Mouse (Mus musculus) forebrain, embryonic 14.5 days (tissue): Measurements from ENCODE around the gene Oosp1. TPM values are rescaled to one million over a fixed set of nuclear protein-coding genes. Genes with fewer than 3 reads are reported as not detected.

Experiments
- ATAC-seq: fragments of 200-750 bp; cut with Nextera tagmentation; 2 replicates; pipeline ENCODE4 v1.8.0; 2017; ENCODE audit warnings: mild to moderate bottlenecking, moderate library complexity
- DNase-seq: peaks from one replicate; pipeline ENCODE4 v3.0.0-alpha.2; 2015; ENCODE audit warnings: low spot score
- H3K27ac ChIP-seq: fragments of 300-500 bp; sonication (generic); 2 replicates; pipeline ENCODE4 v1.5.1; 2014; ENCODE audit warnings: low read depth, mild to moderate bottlenecking, control low read depth, low read length, moderate library complexity
- H3K27me3 ChIP-seq: fragments of 300-500 bp; sonication (generic); replicated peaks from 2 replicates; pipeline ENCODE4 v1.6.1; 2014; ENCODE audit warnings: low read length, control low read depth, mixed read lengths; ENCODE audit not compliant: control insufficient read depth, insufficient read depth
- H3K36me3 ChIP-seq: fragments of 300-500 bp; sonication (generic); 2 replicates; pipeline ENCODE4 v1.6.1; 2014; ENCODE audit warnings: low read length, control low read depth; ENCODE audit not compliant: control insufficient read depth, insufficient read depth
- H3K4me1 ChIP-seq: fragments of 300-500 bp; sonication (generic); 2 replicates; pipeline ENCODE4 v1.6.1; 2014; ENCODE audit warnings: antibody characterized with exemption, low read length, control low read depth; ENCODE audit not compliant: control insufficient read depth, insufficient read depth
- H3K4me2 ChIP-seq: fragments of 300-500 bp; sonication (generic); 2 replicates; pipeline ENCODE4 v1.6.1; 2014; ENCODE audit warnings: mild to moderate bottlenecking, control low read depth, low read length
- H3K4me3 ChIP-seq: fragments of 300-500 bp; sonication (generic); 2 replicates; pipeline ENCODE4 v1.5.1; 2014; ENCODE audit warnings: low read depth, low read length, control low read depth
- H3K9ac ChIP-seq: fragments of 300-500 bp; sonication (generic); 2 replicates; pipeline ENCODE4 v1.6.1; 2014; ENCODE audit warnings: mild to moderate bottlenecking, low read length, control low read depth, moderate library complexity
- H3K9me3 ChIP-seq: fragments of 300-500 bp; sonication (generic); replicated peaks from 2 replicates; pipeline ENCODE4 v1.6.1; 2016; ENCODE audit warnings: low read length, control low read depth, mixed read lengths; ENCODE audit not compliant: control insufficient read depth
- WGBS: fragments of 180-500 bp; shearing (Covaris S2); extraction: QIAGEN DNeasy Blood & Tissue Kit; methylation state at CpG from one replicate; pipeline ENCODE4 v1.1.7; 2014; 5-methylcytosine and 5-hydroxymethylcytosine counted together
- polyA plus RNA-seq: library from polyadenylated mRNA; unstranded; fragments of >200 nt; fragmentation: Nextera tagmentation; extraction: Ambion mirVana; gene quantifications from 2 replicates; pipeline ENCODE4 v1.2.1, GENCODE M21; 2014

The Oosp1 gene
- polyA plus RNA-seq, 1 experiment from 2014 or later, result not detected

DNA sequence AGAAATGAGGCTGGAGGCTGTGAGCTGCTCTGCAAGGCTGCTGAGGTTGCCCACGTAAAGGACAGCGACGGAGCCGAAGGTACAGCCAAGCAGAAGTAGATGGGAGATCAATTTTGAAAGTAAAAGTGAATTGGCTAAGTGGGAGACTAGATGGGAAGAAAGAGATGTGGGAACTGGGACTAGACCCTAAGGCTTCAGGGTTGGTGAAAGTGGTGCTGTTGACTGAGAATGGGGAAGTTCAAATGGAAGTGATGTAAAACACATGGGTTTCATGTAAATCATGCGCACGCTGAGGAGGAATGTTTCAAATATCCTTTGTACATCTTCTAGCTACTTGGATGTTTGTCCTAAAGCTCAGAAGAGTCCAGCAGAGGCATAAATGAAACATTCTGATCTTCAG is 7.4 kb upstream of the Oosp1 start:
- no peaks in the 10 kb centered on the region for H3K4me1 ChIP-seq
- no peaks in the 10 kb centered on the region for H3K36me3 ChIP-seq
- no peaks in the 10 kb centered on the region for H3K9me3 ChIP-seq
- H3K4me3 ChIP-seq, result no peak overlapping the region
- no peak overlapping the region for H3K27ac ChIP-seq
- 92% methylated on average over 6 of the region's 6 CpGs for WGBS
- no peak overlapping the region for H3K4me2 ChIP-seq
- no peak for ATAC-seq
- H3K27me3 ChIP-seq, result no peaks in the 10 kb centered on the region
- H3K9ac ChIP-seq, result no peak overlapping the region
- no peak for DNase-seq

DNA sequence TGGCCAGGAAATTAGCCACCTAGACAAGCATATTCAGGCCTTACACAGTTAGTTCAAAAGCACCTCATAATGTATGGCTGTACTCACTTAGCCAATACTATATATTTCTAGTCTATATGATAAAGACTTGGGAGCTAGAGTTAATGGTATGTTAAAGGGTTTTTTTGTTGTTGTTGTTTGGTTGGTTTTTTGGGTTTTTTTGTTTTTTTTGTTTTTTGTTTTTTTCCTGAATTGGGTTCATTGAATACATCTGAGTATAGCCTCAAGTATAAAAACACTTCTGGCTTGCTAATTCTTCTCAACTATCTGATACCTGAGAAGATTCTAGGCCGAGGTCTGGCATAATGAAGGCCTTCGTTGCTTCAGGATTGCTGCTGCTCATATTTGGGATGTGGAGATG is 5.8 kb upstream of the Oosp1 start, which contains the start of gene Oosp3:
Gene Oosp3, plus strand, starts transcription at position 301 of the 400 bp plus-strand sequence.
- no peak within 1 kb of the TSS for H3K27ac ChIP-seq
- no peak for ATAC-seq
- H3K4me2 ChIP-seq, result no peak within 1 kb of the TSS
- H3K4me1 ChIP-seq, result no peaks in the 10 kb centered on the region
- no peaks in the 10 kb centered on the region for H3K27me3 ChIP-seq
- no peaks in the 10 kb centered on the region for H3K36me3 ChIP-seq
- H3K9me3 ChIP-seq, result no peaks in the 10 kb centered on the region
- H3K4me3 ChIP-seq, result no peak within 1 kb of the TSS
- DNase-seq, result no peak
- no peak within 1 kb of the TSS for H3K9ac ChIP-seq
- WGBS, result 79% methylated on average over 2 of the region's 2 CpGs

DNA sequence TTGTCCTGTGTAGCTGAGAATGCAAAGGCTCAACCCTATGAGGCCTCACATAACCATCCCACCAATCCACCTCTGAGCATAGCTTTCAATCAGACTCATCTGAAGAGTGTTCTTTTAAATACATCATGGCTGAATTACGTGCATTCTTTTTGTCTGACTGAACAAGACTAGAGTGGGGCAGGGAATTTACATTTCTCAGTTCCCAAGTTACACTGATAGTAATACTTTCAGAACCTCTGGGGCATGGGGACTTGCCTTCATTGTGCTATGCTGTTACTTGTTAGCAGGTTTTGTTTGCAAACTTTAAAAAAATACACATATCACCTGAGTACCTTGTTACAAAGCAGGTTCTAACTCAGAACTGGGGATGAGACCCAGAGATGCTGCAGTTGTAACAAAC is 504 bp upstream of the Oosp1 start:
- 51% methylated on average over 1 of the region's 1 CpGs for WGBS
- Histone ChIP-seq H3K9me3 (no peaks in the 10 kb centered on the region), H3K4me2 (no peak overlapping the region), H3K9ac (no peak overlapping the region), H3K4me3 (no peak overlapping the region), H3K27ac (no peak overlapping the region), H3K36me3 (no peaks in the 10 kb centered on the region), H3K4me1 (no peaks in the 10 kb centered on the region), H3K27me3 (no peaks in the 10 kb centered on the region)
- ATAC-seq (no peak), DNase-seq (no peak)

DNA sequence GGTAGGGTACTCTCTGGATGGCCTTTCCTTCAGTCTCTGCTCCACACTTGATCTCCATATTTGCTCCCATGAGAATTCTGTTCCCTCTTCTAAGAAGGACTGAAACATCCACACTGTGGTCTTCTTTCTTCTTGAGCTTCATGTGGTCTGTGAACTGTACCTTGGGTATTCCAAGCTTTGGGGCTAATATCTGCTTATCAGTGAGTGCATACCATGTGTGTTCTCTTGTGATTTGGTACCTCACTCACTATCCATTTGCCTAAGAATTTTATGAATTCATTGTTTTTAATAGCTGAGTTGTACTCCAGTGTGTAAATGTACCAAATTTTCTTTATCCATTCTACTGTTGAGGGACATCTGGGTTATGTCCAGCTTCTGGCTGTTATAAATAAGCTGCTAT is 29.4 kb downstream of the Oosp1 start:
- H3K4me2 ChIP-seq, result no peak overlapping the region
- no peak overlapping the region for H3K4me3 ChIP-seq
- no peaks in the 10 kb centered on the region for H3K4me1 ChIP-seq
- no peaks in the 10 kb centered on the region for H3K36me3 ChIP-seq
- no peaks in the 10 kb centered on the region for H3K9me3 ChIP-seq
- no peaks in the 10 kb centered on the region for H3K27me3 ChIP-seq
- no peak overlapping the region for H3K27ac ChIP-seq
- ATAC-seq (no peak), DNase-seq (no peak)
- no peak overlapping the region for H3K9ac ChIP-seq

DNA sequence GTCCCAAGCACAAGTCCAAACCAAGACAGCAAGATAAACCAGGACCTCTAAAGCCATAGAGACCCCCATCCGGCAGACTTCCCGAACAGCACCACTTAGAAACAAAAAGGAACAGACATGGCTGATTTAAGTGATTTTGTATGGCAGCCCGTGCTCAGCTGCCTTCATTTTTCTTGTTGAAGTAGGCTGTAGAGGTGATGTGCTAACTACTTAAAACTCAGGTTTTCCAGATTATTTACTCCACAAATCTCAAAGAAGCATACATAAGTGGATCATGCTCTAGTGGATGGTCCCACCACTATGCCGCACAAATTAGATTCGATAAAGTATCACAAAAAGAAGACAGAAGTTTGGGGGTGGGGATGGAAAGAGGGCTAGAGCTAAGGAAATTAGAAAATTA is 30.5 kb downstream of the Oosp1 start, which contains the start of gene Oosp2:
Gene Oosp2, minus strand, starts transcription at position 101 of the 400 bp plus-strand sequence.
- Histone ChIP-seq H3K4me3 (no peak within 1 kb of the TSS), H3K9me3 (no peaks in the 10 kb centered on the region), H3K27me3 (no peaks in the 10 kb centered on the region), H3K9ac (no peak within 1 kb of the TSS), H3K36me3 (no peaks in the 10 kb centered on the region), H3K27ac (no peak within 1 kb of the TSS), H3K4me2 (no peak within 1 kb of the TSS), H3K4me1 (no peaks in the 10 kb centered on the region)
- WGBS, result 92% methylated on average over 5 of the region's 5 CpGs
- ATAC-seq (no peak), DNase-seq (no peak)

DNA sequence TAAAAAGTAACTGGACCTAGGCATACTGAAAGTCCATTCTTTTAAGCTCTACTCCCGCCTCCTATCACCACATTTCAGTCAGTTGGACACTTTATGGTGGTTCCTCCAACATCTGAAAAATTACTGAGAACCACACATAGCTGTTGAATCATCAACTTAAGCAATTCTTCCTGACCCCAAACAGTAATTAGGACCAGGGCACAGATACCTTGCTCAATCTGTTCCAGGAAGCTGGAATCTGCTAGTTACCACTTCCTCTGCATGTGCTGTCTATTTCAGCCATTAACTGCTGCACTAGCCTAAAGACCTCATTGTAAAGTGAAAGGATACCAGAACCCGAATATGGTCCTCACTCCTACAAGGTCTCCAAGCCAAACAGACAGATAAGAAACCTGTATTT is 31.8 kb downstream of the Oosp1 start:
- Histone ChIP-seq H3K4me2 (no peak overlapping the region), H3K36me3 (no peaks in the 10 kb centered on the region), H3K9me3 (no peaks in the 10 kb centered on the region), H3K27ac (no peak overlapping the region), H3K27me3 (no peaks in the 10 kb centered on the region), H3K9ac (no peak overlapping the region), H3K4me3 (no peak overlapping the region), H3K4me1 (no peaks in the 10 kb centered on the region)
- WGBS, result 73% methylated on average over 2 of the region's 2 CpGs
- ATAC-seq (no peak), DNase-seq (no peak)

DNA sequence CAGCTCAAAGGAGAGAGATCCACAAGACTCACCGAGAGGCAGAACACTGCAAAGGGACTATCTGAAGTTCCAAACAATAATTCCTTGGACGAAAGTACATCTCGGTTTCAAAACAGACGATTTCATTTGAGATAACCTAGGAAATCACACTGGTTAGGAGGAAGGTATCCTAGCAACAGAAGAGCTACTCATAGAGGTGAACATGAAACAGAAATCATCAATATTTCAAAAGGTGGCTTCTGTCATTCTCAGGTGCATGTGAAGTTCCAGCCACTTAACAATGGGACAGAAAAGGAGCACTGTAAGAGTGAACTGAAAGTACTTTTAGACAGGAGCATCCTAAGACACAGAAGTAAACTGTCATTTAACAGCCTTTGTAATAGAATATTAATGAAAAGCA is 41.4 kb downstream of the Oosp1 start:
- DNase-seq, result no peak
- WGBS, result 82% methylated on average over 4 of the region's 4 CpGs

DNA sequence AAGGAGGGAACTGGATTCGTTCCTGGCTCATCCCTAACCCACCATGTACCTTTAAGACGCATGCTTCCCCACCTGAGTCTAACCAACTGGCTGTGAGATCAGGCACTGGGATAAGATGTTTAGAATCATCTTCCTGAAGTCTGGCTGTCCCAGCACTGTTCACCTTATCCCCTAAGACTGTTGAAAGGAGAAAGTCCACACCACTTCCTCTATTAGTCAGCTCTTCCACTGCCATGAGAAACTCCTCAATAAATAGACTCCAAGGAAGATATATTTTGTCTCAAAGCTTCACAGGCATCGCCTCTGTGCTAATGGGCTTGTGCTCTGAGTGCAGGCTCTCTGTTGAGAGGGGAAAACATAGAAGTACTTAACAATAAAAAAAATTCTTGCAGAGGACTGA is 44.8 kb downstream of the Oosp1 start:
- no peak for DNase-seq
- ATAC-seq, result no peak
- Histone ChIP-seq H3K27ac (no peak overlapping the region), H3K27me3 (no peaks in the 10 kb centered on the region), H3K36me3 (no peaks in the 10 kb centered on the region), H3K9ac (no peak overlapping the region), H3K4me2 (no peak overlapping the region), H3K9me3 (no peaks in the 10 kb centered on the region), H3K4me1 (no peaks in the 10 kb centered on the region), H3K4me3 (no peak overlapping the region)
- WGBS, result 82% methylated on average over 3 of the region's 3 CpGs

More for the DNA sequence above, 41.4 kb downstream of the Oosp1 start:
- no peaks in the 10 kb centered on the region for H3K36me3 ChIP-seq
- H3K4me2 ChIP-seq, result no peak overlapping the region
- H3K27ac ChIP-seq, result no peak overlapping the region
- H3K4me1 ChIP-seq, result no peaks in the 10 kb centered on the region
- ATAC-seq, result no peak
- H3K27me3 ChIP-seq, result no peaks in the 10 kb centered on the region
- no peak overlapping the region for H3K9ac ChIP-seq
- H3K4me3 ChIP-seq, result no peak overlapping the region
- H3K9me3 ChIP-seq, result no peaks in the 10 kb centered on the region

DNA sequence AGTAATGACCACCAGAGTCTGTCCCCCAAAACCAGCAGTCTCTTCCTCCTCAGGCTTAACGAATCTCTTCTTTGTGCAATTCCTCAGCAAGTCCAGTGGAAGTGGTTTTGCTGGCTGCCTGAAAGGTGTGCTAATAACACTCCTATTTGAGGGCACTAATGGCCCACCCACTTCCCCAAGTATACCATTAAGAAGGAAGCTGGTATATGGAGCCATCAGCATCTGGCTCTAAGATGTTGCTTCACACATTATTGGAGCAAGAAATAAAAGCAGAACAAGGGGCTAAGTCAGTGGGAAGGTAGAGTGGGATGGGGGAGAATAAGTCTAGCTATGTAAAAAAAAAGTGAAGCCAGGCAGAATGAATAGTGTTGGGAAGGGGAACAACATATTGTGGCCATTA is 50.2 kb downstream of the Oosp1 start, which contains the start of gene Ms4a3:
Gene Ms4a3, minus strand, starts transcription at position 120 of the 400 bp plus-strand sequence.
- Histone ChIP-seq H3K4me1 (no peaks in the 10 kb centered on the region), H3K27ac (no peak within 1 kb of the TSS), H3K36me3 (no peaks in the 10 kb centered on the region), H3K4me2 (no peak within 1 kb of the TSS), H3K4me3 (no peak within 1 kb of the TSS), H3K9me3 (no peaks in the 10 kb centered on the region), H3K27me3 (no peaks in the 10 kb centered on the region), H3K9ac (no peak within 1 kb of the TSS)
- WGBS, result 68% methylated on average over 1 of the region's 1 CpGs
- no peak for DNase-seq
- no peak for ATAC-seq
